Mouse (Mus musculus): Measurements from ENCODE around the gene Mtmr14. TPM values are rescaled to one million over a fixed set of nuclear protein-coding genes. Genes with fewer than 3 reads are reported as not detected.

Gene Mtmr14
- 10 to 100 TPM; 12.2 to 12.8 TPM for total RNA-seq (2021)

DNA sequence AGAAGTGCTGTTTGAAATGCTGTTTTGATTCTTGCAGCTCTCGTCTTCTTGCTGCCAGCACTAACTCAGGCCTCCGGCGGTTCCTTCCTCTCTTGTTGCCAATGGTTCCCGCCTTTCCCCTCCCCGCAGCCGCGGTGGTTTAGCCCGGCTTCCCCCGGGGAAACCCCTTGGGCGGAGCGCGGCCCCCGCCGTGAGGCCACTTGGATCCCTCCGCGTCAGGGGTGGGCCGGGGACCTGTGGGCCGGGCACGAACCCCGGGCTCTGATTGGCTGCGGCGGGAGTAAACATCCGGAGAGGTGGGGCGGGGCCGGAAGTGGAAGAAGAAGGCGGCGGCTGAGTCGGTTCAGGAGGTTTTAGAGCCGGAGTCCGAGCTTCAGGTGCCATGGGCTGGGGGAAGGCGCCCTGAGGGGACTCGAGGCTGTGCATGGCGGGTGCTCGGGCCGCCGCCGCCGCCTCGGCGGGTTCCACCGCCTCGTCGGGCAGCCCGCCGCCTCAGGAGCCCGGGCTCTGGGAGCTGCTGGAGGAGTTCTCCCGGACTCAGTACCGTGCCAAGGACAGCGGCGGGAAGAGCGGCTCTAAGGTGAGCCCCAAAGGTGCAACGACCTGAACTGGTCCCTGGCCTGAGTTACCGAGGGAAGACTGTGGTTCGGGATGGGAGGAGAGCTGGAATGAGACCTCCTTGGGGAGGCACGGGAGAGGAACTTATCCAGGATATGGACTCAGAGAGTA, at the start of gene Mtmr14:
Gene Mtmr14 (plus strand): TSS at position 302 of the 729 bp plus-strand sequence.
- DNase-seq, result peak; percentile 99

DNA sequence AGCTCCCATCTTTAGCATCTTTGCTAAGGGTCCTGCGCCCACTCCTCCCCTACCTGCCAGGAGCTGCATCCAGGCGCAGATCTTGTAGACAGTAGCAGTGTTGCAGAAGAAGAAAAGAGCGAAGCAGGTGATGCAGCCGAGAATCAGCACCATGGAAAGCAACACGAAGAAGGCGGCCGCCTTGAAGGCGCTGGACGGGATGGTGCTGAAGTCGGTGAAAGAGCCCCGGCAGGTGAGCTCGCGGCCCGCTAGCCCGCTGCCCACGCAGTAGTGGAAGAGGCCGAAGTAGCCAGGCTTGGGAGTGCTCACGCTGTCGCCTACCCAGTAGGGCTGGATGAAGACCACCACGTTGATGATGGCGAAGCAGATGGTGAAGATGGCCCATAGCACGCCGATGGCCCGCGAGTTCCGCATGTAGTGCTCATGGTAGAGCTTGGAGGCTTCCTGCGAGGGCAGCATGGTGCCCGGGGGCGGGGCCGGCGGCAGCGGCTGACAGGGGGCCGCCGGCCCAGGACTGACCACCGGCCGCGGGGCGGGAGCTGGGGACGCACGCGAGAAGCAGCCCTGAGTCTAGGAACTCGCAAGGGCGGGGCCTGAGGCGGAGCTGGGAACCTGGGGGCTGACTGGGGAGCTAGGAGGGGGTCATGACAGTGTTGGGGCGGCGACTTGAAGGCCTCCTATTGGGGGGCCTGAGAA, 43.7 kb upstream of the Mtmr14 start:
- DNase-seq, result peak; percentile 58

DNA sequence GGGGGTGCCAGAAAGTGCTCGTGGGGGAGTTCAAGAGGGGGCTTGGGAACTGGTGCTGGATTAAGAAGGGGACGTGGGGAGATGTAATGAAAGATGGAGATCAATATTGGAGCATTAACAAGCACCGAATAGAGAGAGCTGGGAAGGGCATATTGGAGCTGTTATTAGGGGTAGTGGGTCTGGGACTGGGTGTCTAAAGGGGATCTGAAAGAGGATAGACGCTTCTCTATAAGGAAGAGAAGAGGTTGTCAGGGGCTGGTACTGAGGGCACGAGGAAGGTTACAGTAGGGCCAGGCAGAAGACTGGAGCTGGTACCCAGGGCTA, 43.2 kb upstream of the Mtmr14 start:
- DNase-seq, result no peak

DNA sequence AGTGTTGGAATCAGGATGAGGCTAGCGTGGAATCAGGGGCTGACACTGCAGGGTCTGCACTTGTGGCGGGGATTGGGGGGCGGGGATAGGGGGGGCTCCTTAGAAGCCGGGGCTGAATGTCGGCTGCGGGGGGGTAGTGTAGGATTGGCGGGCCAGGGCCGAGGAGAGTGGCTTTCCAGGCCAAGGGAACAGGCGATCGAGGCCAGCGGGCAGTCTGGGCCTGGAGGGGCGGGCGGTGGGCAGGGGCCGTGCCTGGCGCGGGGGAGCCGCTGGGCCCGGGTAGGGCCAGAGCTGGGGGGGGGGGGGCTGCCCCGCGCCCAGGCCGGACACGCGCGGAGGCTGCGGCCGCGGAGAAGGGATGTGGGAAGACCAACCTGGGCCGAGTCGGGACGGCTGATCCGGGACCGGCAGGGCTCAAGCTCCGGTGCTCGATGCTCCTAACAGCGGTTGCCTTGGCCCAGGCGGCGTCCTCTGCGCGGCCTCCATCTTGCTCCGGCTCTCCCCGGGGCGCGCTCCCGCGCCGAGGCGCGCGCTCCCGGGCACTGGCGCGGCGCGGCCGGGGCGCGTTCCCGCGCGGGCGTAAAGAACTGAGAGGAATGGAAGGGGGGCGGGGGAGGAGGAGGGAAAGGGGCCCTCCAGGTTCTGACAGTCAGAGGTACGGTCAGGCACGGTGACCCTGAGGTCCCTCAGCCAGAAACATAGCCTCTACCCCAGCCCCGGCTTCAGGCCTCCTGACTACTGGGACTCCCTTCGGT, 42.6 kb upstream of the Mtmr14 start, which contains the start of gene Lhfpl4:
Gene Lhfpl4 (minus strand): TSS at position 544 of the 755 bp plus-strand sequence.
- no peak for DNase-seq

DNA sequence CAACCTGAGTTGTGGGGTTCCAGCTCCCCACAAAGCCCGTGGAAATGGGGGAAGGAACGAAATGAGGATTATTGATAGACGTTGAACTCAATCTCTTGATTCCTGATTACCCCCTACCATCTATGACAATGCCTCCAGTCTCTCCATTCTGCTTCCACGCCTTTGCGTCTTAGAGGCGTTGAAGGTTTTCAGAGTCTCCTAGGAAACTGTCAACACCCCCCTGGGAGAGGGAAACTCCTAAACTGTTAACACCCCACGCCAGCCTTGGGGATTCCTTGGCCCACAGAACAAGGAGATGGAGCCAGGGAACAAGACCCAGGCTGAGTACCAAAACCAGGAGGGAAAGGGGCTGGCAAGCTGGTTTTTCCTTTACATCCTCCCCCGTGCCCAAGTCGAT, 42.0 kb upstream of the Mtmr14 start:
- no peak for DNase-seq

DNA sequence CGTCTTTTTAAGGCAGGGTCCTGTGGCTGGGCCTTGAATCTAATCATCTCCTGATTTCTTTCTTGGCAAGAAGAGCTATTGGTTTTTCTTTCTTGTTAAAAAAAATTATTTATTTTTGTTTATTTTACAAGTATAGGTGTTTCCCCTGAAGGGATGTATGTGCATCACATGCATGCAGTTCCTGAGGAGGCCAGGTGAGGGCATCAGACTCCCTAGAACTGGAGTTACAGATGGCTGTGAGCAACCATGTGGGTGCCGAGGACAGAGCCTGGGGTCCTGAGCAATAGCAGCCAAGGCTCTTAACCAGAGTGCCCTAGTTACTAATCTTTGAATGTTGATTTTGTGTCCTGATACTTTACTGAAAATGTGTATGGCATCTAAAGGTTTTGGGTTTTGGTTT, 21.4 kb upstream of the Mtmr14 start:
- DNase-seq, result no peak

DNA sequence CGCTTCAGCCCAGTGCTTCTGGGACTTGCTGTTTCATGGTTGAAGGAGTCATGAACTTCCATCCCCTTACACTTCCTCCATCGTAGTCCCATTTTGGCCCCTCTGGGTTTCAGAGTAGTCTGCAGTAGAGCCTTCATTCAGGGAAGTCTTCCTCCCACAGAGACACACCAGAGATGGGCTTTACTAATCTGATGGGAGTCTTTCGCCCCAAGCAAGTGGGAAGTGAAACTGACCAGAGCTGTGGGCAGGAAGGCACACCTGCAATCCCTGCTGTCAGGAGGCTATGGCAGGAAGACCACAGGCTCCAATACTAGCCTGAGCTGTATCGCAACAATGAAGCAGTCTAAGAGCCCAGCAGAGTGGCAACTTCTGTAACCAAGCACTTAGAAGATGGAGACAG, 11.8 kb upstream of the Mtmr14 start:
- DNase-seq, result no peak

DNA sequence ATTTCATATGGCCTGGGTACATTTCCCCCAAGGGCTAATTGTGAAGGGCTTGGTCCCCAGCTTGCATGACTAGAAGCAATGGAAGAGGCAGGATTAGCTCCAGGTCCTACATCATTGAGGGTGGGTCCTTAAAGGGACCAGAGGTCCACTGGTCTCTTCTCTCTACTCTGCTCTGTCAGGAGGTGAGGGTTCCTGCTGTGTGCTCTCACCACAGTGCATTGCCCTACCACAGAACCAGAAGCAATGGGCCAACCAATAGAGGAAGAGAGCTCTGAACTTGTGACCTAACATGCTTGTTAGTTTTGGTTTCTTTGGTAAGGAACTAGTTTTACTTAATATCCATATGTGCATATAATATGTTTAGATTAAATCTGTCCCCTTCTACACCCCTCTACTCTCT, 10.9 kb upstream of the Mtmr14 start:
- no peak for DNase-seq

DNA sequence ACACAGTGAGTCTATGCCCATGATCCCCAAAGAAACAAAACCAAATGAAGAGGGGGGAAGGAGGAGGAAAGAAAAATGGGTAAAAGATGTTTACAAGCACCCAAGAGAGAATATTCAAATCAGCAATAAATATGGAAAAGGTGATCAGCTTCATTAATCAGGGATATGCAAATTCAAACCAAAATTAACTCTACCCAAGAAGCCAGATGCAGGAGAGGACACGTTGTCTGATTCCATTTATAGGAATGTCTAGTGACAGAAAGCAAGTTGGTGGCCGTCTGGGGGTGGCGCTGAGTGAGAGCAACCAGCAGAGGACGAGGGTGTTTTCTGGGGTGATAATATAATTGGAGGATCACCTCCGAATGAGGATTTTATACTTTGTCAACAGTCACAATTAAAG, 2.5 kb upstream of the Mtmr14 start:
- no peak for DNase-seq

DNA sequence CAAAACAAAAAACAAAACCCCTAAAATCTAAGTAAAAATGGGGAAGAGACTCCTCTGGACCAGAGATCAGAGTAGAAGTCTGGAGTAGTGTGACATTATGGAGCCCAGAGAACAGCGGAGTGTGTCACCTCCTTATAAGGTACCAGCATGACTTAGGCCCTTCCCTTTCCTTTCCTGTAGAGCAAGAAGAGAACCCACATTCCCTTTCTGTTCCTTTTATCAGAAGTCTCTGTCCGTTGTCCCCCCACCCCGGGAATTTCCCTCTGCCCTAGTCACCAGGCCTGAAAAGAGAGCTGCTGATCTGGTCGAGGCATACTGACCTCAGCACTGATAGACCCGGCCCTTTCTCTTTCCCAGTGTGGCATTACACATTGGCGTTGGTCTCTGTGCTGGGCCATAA, 799 bp downstream of the Mtmr14 start:
- DNase-seq, result no peak

DNA sequence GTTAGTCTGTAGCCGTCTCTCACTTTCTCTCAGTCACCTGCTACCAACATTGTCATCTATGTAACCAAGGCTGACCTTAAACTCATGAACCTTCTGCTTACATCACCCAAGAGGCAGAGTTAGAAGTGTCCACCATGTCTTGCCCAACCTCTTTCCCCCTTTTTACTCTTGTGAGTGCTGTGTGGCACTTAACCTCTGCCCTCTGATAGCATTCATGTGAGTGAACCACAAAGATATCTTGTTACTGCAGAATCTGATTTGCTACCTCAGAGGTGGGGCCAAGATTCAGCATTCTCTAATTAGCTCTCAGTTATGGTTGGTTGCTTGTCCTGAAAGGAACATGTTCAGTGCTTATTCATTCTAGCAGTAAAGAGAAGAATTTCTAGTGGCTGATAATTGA, 5.1 kb downstream of the Mtmr14 start:
- DNase-seq, result no peak

DNA sequence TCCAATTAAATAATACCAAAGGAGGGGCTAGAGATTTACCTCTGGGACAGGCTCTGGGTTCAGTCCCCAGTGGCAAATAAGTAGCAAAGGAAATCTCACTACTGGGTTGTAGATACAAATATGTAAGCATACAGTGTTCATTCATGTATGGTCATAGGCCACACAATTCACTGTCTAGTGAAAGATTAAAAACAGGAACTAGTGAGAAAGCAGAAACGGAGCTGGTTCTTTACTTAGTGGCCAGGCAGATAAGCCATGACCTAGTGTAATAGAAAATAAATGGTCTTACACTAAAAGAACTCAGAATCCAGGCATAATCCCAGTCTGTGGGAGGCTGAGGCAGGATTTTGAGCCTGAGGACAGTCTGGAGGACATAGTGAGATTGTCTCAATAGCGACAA, 7.9 kb downstream of the Mtmr14 start:
- no peak for DNase-seq

DNA sequence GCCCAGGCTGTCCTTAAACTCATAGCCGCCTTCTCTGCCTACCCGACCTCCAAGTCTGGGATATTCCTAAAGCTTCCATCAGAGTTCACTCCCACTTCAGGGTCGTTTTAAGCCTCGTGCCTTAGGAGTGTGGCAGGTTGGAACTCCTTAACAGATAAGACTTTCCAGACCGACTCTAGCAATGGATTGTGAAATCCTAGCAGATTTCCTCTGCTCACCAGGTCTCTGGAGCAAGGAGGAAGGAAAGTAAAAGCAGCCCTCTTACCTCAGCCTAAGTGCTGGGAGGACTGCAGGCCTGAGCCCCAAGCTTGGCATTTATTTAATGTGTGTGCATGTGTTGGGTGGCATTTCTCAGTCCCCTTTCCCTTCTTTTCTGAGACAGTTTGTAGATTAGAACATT, 13.1 kb downstream of the Mtmr14 start:
- DNase-seq, result no peak

DNA sequence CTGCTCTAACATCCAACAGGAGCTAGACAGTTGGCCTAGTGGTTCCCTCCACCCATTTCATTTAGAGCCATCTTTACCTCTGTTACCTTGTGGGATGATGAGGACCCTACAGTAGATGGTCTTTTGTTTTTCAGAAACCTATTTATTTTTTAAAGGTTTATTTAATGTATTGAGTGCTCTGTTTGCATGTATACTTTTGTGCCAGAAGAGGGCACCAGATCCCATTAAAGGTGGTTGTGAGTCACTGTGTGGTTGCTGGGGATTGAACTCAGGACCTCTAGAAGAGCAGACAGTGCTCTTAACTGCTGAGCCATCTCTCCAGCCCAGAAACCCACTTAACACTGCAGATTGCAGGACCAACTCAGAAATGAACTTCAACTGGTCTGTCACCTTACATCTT, 14.3 kb downstream of the Mtmr14 start:
- DNase-seq, result no peak

DNA sequence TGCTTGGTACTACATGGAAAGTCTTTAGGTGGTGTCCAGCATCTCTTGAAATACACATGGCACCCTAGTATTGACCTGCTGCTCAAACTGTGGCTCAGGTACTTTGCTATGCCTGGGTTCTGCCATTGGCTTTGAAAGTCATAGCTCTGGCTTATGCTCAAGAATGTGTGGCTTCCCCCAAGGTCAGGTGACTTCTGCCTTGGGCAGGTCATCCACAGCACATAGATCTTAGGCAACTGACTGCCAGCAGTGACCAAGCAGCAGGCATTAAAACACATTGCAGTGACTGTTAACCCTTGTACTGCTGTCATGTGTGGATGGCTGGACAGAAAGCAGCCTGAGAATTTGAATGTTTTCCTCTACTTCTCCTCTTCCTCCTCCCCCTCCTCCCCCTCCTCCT, 17.3 kb downstream of the Mtmr14 start:
- no peak for DNase-seq

DNA sequence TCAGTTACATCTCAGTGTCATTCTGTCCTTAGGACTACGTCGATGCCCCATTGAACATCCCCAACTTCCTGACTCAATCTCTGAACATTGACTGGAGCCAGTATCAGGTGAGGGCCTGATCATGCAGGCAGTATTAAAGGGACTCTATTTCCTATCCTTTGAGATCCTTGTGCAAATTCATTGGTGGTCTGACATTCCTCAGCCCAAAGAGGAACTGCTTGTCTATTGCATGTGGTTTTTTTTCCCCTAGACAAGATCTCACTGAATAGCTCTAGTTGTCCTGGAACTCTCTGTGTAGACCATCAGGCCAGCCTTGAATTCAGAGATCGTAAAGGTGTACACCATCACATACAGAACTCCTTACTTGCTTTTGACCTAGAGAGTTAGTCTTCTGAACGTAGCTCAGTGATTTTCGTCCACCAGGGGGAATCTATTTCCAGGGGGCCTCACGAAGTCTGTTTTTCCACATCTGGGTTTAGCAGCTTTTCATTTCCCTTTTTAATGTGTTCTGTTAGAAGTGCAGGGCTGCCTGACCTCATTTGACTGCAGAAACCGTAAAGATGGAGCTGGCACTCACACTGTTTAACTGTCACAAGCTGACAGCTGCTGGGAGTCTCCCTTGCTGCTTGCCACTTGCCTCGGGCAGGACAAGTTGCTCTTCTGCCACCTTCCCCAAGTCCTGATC, 23.7 kb downstream of the Mtmr14 start:
- no peak for DNase-seq

DNA sequence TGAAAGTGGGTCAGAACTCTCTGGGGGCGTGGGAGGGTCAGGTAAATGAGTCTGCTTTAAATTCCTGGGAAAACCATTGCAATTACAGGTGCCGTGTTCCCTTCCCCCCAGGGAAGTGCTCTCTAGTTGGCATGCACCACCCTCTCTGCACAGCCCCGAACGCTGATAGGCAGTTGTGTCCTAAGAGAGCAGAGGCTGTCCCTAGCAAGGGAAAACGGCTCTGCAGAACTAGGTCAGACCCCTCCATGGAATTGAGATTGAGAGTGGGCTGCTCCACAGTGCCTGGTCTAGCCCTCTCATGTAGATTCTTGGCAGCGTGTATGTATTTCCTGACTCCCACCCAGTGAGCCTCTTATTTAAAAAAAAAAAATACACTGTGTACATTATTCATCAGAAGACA, 25.9 kb downstream of the Mtmr14 start:
- no peak for DNase-seq

DNA sequence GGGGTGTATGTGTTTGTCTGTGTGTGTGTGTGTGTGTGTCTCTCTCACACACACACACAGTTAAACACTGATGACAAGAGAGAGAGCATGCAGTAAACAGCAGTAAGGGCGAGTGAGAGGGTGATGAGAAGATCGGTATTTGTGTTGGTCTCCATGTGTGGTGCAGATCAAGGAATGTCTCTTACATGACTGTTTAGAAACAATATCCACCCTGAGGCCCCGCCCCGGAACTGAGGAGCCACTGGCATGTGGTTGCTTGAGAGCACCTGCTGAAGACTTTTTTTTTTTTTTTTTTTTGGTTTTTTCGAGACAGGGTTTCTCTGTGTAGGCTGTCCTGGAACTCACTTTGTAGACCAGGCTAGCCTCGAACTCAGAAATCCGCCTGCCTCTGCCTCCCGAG, 26.8 kb downstream of the Mtmr14 start:
- DNase-seq, result no peak

DNA sequence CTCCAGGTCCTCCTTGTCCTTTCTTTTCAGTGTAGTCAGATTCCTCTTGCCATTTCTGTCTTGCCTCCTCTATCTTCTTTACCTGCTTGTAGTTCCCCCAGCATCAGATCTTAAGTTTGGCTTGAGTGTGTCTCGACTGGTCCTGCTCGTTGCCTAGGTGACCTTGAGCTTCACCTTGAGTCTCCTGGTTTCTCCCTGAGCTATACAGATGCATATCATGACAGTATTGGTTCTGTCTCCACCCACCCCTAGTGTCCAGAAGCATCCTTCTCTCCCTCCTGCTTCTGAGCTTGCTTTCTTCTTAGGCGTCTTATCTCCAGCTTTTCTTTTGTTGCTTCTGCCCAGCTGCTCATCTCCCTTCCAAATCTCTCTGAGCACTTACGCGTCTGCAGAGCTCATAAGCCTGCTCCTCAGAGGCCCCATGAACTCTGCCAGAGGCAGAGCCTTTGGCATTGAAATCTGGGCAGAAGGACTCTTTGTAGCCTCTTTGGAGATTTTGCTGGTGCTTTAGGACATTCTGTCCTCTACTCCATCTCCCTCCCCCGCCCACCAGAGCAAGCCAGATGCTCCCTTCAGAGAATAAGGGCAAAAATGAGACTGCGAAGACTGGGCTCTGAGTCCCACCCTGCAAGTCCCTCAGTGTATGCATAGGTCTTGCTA, 29.5 kb downstream of the Mtmr14 start:
- DNase-seq, result no peak

DNA sequence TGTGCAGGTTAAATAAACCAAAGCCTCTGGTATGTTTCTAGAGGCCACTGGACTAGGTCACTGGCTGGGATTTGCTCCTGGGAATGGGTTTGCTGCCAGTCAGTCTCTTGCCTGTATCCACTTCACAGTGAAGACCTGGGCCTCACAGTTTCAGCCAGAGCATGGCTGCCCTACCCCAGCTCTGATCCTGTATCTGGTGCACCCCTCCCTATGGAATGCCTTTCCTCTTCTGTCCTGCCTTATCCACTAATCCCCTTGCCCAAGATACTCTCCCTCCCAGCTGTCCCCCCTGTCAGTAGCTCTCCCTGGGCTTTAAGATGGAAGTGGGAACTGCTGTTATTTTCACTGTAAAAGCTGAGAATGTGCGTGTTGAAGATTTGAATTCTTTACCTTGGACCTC, 30.3 kb downstream of the Mtmr14 start:
- DNase-seq, result no peak

DNA sequence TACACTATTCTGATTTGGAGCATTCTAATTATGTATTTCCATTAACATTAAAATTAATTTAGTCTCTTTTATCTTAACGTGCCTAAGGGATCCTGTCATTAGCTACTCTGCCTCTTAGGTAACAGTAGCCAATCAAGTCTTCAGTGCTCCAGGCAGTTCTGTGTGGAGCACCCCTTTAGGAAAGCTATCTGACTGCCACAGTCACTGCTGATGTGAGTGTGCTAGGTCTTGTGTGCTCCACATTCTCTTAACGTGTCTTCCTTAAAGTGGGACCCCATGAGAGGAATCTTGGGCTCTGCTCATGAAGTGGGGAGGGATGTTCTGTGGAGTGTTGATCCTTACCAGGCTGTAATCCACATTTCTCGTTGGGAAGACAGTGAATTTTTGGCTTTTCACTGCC, 34.7 kb downstream of the Mtmr14 start:
- no peak for DNase-seq

DNA sequence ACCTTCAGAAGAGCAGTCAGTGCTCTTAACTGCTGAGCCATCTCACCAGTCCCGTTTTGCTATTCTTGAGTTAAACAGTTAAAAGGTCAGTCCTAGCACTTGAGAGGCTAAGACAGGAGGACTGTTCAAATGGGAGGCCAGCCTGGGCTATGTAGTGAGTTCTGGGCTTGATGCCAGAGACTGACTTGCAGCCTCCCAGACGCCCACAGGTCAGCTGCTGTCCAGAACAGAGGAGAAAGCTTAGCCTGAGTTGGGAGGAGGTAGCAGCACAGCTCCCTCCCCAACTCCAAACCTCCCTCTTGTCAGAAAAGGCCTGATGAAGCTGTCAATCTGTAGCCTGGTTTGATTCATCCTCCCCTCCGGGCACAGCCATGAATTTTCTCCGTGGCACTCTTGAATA, 39.2 kb downstream of the Mtmr14 start:
- DNase-seq, result no peak

DNA sequence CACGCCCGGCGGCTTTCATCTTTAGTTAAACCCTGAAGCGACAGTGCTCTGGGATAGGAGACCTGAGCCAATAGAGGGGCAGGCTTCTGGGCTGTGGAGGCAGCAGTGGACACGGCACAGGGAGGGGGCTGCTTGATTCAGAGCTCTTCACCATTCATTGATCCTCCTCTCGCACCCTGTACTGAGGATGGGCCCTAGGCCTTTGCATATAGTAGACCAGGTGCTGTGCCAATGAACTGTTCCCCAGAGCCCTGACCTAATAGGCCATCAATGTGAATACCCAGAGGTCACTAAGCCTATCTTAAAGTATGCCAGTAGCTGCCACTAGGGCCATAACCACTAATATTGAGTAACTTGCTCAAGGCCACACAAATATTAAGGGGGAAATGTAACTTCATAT, 44.0 kb downstream of the Mtmr14 start:
- DNase-seq, result no peak

Measured in heart, postnatal 4 days (tissue).